8 mouse cellular contexts compared by ENCODE assay signal in the genomic region with DNA sequence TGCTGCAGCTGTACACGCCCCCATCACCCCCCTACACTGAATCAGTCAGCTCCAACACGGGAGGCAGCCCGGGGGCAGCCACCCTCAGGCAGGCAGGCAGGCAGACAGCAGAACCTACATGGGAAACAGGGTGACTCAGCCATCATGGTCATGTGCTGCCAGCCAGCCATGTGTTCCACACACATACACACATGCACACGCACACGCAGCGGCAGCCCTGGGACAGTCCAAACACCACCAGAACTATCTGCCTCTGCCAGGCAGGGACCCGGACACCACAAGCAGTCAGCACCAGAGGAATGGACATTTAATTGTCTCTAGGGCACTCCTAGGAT. TPM values are rescaled to one million over a fixed set of nuclear protein-coding genes. Genes with fewer than 3 reads are reported as not detected.
A peak's percentile ranks its signal among the peaks of the same experiment; 100 is the strongest.
DNase-seq lines count a peak whose midpoint lies in the region; ATAC-seq and TF ChIP-seq lines count a peak whose summit lies in the region.

No protein-coding gene starts in this region.

- no peak for TF ChIP-seq POLR2A in small intestine, adult 2 months (IDR thresholded peaks at IDR 0.05; ENCODE audit: low read depth, low read length)

- peak; percentile 91 for DNase-seq in heart, adult 11 months
- DNase-seq in heart, adult 8-10 months (ENCODE audit: low spot score), result no peak
- peak; percentile 66 for DNase-seq in 416B (ENCODE audit: low read depth)
- no peak for DNase-seq in forebrain, embryonic 14.5 days (ENCODE audit: low spot score)
- DNase-seq in limb, embryonic 10.5 days (ENCODE audit: low spot score), result no peak
- no peak for DNase-seq in spleen, postnatal 10 days (ENCODE audit: low spot score in 2 of 2)

- peaks cover 10% of the 10 kb centered on the region for H3K4me1 ChIP-seq in forebrain, embryonic 14.5 days (ENCODE audit: control insufficient read depth, insufficient read depth, low read length)
- H3K4me1 ChIP-seq in limb, embryonic 10.5 days, result peaks cover 56% of the 10 kb centered on the region
- H3K4me1 ChIP-seq in small intestine, adult 2 months (ENCODE audit: control insufficient read depth, insufficient read depth, insufficient read length, low read length), result peaks cover 45% of the 10 kb centered on the region

- peaks cover 12% of the 10 kb centered on the region for H3K36me3 ChIP-seq in forebrain, embryonic 14.5 days (ENCODE audit: control insufficient read depth, insufficient read depth, low read length)
- H3K36me3 ChIP-seq in limb, embryonic 10.5 days, result peaks cover 27% of the 10 kb centered on the region
- H3K36me3 ChIP-seq in small intestine, adult 2 months (ENCODE audit: control insufficient read depth, insufficient read depth, low read length), result 0 out of 2 replicates have a peak, but pooled peaks cover 6% of the 10 kb centered on the region

- ATAC-seq in forebrain, embryonic 14.5 days, result no peak
- ATAC-seq in megakaryocyte-erythroid progenitor cell, adult 5-6 weeks (replicated peaks; ENCODE audit: low FRiP score, low TSS enrichment, poor library complexity, severe bottlenecking), result no peak

- H3K9ac ChIP-seq in forebrain, embryonic 14.5 days (ENCODE audit: low read length), result 0 out of 2 replicates have a peak overlapping the region, but pooled peaks have one; percentile 88

- no peak for TF ChIP-seq CTCF in small intestine, adult 2 months (IDR thresholded peaks at IDR 0.05; ENCODE audit: extremely low read depth, insufficient read length, insufficient replicate concordance, low read depth, low read length)

- WGBS in forebrain, embryonic 14.5 days, result 84% methylated on average over 7 of the region's 7 CpGs
- WGBS in limb, embryonic 10.5 days, result 90% methylated on average over 7 of the region's 7 CpGs
- WGBS in small intestine, adult 2 months, result 88% methylated on average over 7 of the region's 7 CpGs

- H3K27ac ChIP-seq in forebrain, embryonic 14.5 days (ENCODE audit: low read depth, low read length), result no peak overlapping the region
- H3K27ac ChIP-seq in limb, embryonic 10.5 days, result no peak overlapping the region
- no peak overlapping the region for H3K27ac ChIP-seq in small intestine, adult 2 months (ENCODE audit: insufficient read depth, low read depth, low read length)

- no peak overlapping the region for H3K4me2 ChIP-seq in forebrain, embryonic 14.5 days (ENCODE audit: low read length)

- no peaks in the 10 kb centered on the region for H3K9me3 ChIP-seq in forebrain, embryonic 14.5 days (replicated peaks; ENCODE audit: control insufficient read depth, low read length)
- H3K9me3 ChIP-seq in limb, embryonic 10.5 days (replicated peaks), result no peaks in the 10 kb centered on the region

- H3K4me3 ChIP-seq in forebrain, embryonic 14.5 days (ENCODE audit: low read depth, low read length), result no peak overlapping the region
- H3K4me3 ChIP-seq in limb, embryonic 10.5 days, result peak overlapping the region; percentile 87
- peak overlapping the region; percentile 92 for H3K4me3 ChIP-seq in small intestine, adult 2 months (ENCODE audit: low read depth, low read length)

- H3K27me3 ChIP-seq in forebrain, embryonic 14.5 days (replicated peaks; ENCODE audit: control insufficient read depth, insufficient read depth, low read length), result no peaks in the 10 kb centered on the region
- H3K27me3 ChIP-seq in limb, embryonic 10.5 days (ENCODE audit: low read depth, poor library complexity, severe bottlenecking), result no peaks in the 10 kb centered on the region
- no peaks in the 10 kb centered on the region for H3K27me3 ChIP-seq in small intestine, adult 2 months (ENCODE audit: control insufficient read depth, insufficient read depth, low read length)

RNA-seq across cellular contexts. Expression of a gene that starts 1.5 kb away (rescaled TPM):
- 10 to 100 TPM; 31.3 to 41.3 (median 35.0) TPM for total RNA-seq in heart, adult 8-10 months (2022)
- 351 and 372 TPM in 2 replicates for polyA plus RNA-seq in forebrain, embryonic 14.5 days (2014; fragmentation: Nextera tagmentation; extraction: Ambion mirVana)
- 280 and 308 TPM in 2 replicates for polyA plus RNA-seq in limb, embryonic 10.5 days (2016; fragmentation: Nextera tagmentation; extraction: Ambion mirVana)
- 453 and 911 TPM in 2 replicates for polyA plus RNA-seq in small intestine, adult 2 months (2012; rRNA removed)
- 87.3 and 101 TPM in 2 replicates for total RNA-seq in megakaryocyte-erythroid progenitor cell, adult 5-6 weeks (2014; fragmentation: Nextera tagmentation)
- total RNA-seq in megakaryocyte-erythroid progenitor cell, adult 5-6 weeks (2017), result 34.2 and 55.1 TPM in 2 replicates

RNA-seq across cellular contexts. Expression of a gene that starts 24.7 kb away (rescaled TPM):
- total RNA-seq in heart, adult 8-10 months (2022), result 1 to 10 TPM; 1.5 to 3.5 (median 2.5) TPM
- polyA plus RNA-seq in forebrain, embryonic 14.5 days (2014; fragmentation: Nextera tagmentation; extraction: Ambion mirVana), result 9.0 and 12.5 TPM in 2 replicates
- 5.1 and 6.5 TPM in 2 replicates for polyA plus RNA-seq in limb, embryonic 10.5 days (2016; fragmentation: Nextera tagmentation; extraction: Ambion mirVana)
- 2.8 and 4.5 TPM in 2 replicates for polyA plus RNA-seq in small intestine, adult 2 months (2012; rRNA removed)
- total RNA-seq in megakaryocyte-erythroid progenitor cell, adult 5-6 weeks (2014; fragmentation: Nextera tagmentation), result 17.9 and 21.8 TPM in 2 replicates
- total RNA-seq in megakaryocyte-erythroid progenitor cell, adult 5-6 weeks (2017), result 5.2 and 7.7 TPM in 2 replicates

RNA-seq across cellular contexts. Expression of a gene that starts 32.2 kb away (rescaled TPM):
- 1 to 10 TPM; 1.6 to 4.8 (median 2.7) TPM for total RNA-seq in heart, adult 8-10 months (2022)
- 1.3 and 2.3 TPM in 2 replicates for polyA plus RNA-seq in forebrain, embryonic 14.5 days (2014; fragmentation: Nextera tagmentation; extraction: Ambion mirVana)
- 2.4 and 3.9 TPM in 2 replicates for polyA plus RNA-seq in limb, embryonic 10.5 days (2016; fragmentation: Nextera tagmentation; extraction: Ambion mirVana)
- 21.7 and 35.1 TPM in 2 replicates for polyA plus RNA-seq in small intestine, adult 2 months (2012; rRNA removed)
- 34.9 and 43.4 TPM in 2 replicates for total RNA-seq in megakaryocyte-erythroid progenitor cell, adult 5-6 weeks (2014; fragmentation: Nextera tagmentation)
- total RNA-seq in megakaryocyte-erythroid progenitor cell, adult 5-6 weeks (2017), result 36.8 and 45.6 TPM in 2 replicates

RNA-seq across cellular contexts. Expression of a gene that starts 59.8 kb away (rescaled TPM):
- 10 to 100 TPM; 58.4 to 62.7 (median 60.5) TPM for total RNA-seq in heart, adult 8-10 months (2022)
- 20.1 and 21.3 TPM in 2 replicates for polyA plus RNA-seq in forebrain, embryonic 14.5 days (2014; fragmentation: Nextera tagmentation; extraction: Ambion mirVana)
- 27.1 and 29.1 TPM in 2 replicates for polyA plus RNA-seq in limb, embryonic 10.5 days (2016; fragmentation: Nextera tagmentation; extraction: Ambion mirVana)
- polyA plus RNA-seq in small intestine, adult 2 months (2012; rRNA removed), result 5.3 and 19.2 TPM in 2 replicates
- total RNA-seq in megakaryocyte-erythroid progenitor cell, adult 5-6 weeks (2014; fragmentation: Nextera tagmentation), result 30.7 and 51.5 TPM in 2 replicates
- total RNA-seq in megakaryocyte-erythroid progenitor cell, adult 5-6 weeks (2017), result 31.5 and 34.9 TPM in 2 replicates

Comparison
In these comparisons a context has a peak if more than half of its experiments do, and no peak if none do; other contexts are left out.
1. DNase-seq: peak in heart, adult 11 months (single experiment) and 416B (single experiment); none in heart, adult 8-10 months (single experiment), forebrain, embryonic 14.5 days (single experiment), limb, embryonic 10.5 days (single experiment) and spleen, postnatal 10 days (0 of 2).